Mouse (Mus musculus): ENCODE measurements at regions not wholly inside any gene's neighbourhood (a gene's known extent, or its start where the extent isn't known, plus 50 kb on each side); places are given as distances from the start of the nearest gene placed in this dataset.

- DNase-seq: no peak
Observed at GRCm38 (mm10) chr16:71197523-71197922, 883.8 kb downstream of the Gbe1 start.

- DNase-seq: no peak
Observed at GRCm38 (mm10) chr16:71208806-71209205, 895.1 kb downstream of the Gbe1 start.

DNA sequence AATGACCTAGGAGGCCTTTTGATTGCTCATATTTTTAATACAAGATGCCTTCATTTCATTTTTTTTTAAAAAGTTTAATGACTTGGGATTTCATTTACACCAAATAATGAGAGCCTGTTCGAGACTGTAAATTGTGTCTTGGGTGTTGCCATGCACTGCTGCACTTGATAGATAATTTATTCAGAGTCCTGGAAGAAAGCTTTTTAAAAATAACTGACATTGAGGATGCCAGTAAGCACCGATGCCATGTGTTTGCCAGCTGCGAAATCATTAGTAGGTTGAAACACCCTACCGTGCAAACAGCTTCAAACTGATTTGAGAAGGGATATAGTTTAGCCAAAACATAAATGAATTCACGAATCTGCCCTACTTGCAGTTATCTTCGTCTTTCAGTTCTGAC lies 910.7 kb downstream of the Gbe1 start:
- DNase-seq: no peak

DNA sequence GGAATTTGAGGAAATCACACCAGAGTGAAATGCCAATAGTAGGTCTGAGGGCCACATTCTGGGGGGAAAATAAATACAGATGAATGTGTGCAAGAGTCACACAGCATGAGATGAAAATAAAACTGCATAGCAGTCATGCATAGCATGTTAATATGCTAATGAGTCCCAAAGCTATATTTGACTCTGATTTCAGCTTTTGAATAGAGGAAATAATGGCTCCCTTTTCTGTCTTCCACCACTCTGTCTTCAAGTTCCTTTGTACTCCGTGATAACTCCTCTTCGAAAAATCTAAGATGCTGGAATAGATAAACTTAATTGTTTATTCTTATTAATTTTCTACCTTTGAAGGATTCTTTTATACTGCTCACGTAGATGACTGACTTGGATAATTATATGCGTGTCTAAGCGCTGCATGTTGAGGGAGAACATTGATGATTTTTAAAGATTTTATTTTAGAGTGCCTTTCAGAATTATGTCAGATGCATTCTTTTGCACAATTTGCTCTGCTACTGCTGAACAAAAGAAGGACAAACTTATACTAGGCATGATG lies 916.4 kb downstream of the Gbe1 start:
- DNase-seq: no peak

GRCm38 (mm10) chr16:71243065-71243464 lies 929.3 kb downstream of the Gbe1 start:
- no peak for DNase-seq

GRCm38 (mm10) chr16:71243480-71243879 lies 929.7 kb downstream of the Gbe1 start:
- no peak for DNase-seq

GRCm38 (mm10) chr16:71247516-71248139 lies 933.9 kb downstream of the Gbe1 start:
- DNase-seq: peak; percentile 49

- DNase-seq: no peak
Observed at GRCm38 (mm10) chr16:71255740-71256139, 942.0 kb downstream of the Gbe1 start.

- DNase-seq: no peak
Observed at GRCm38 (mm10) chr16:71256175-71256574, 942.4 kb downstream of the Gbe1 start.

DNA sequence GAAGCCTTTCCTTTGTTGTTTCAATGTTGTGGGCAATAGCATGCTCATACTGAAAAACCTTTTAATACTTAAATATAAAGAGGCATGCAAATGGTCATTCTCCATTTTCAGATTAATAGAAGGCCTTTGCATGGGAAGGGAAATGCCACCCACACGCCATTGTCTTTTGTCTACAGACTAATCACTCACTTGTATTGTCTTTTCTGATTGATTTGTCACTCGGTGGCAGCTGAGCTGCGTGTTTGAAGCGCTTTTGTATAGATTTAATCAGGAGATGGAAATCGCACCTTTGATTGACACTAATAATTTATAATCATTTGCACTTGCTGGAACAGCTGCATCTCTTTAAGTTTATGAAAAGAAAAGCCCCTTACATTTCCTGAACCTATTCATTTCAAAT lies 953.4 kb downstream of the Gbe1 start:
- no peak for DNase-seq

Data from thymus, postnatal 4 days (tissue).